Mouse (Mus musculus): ENCODE results near the gene Cphx3. TPM values are rescaled to one million over a fixed set of nuclear protein-coding genes. Genes with fewer than 3 reads are reported as not detected.
"Not testable (repeated sequence)": the region's sequence is repeated elsewhere in the genome, so short reads cannot be mapped to it uniquely, and the experiment has no call there.

Cphx3 gene
- not detected in 2 replicates for polyA plus RNA-seq (2014; fragmentation: Nextera tagmentation; extraction: Ambion mirVana)

DNA sequence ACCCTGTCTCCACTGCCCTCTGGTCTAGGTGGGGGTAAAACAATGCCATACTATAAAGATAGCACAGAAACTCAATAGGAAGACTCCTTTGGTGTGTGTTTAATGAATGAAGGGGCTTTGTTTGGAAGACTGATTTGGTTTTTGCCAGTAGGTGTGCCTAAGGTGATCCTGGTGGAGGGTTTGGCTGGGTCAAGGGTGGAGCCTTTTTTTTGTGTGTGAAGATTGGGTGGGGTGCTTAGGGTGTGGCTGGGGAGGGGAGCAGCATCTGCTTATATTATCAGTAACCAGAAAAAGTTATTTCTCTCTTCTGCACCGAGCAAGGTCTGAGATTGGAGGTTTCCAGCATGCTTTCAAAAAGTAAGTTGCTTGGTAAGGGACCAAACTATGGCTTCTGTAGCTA lies at the start of gene Cphx3:
TSS of gene Cphx3 (plus strand) at position 301 of the 400 bp plus-strand sequence.
- no CpG with 5 or more reads among the region's 1 CpGs for WGBS
- H3K27me3 ChIP-seq (replicated peaks; ENCODE audit: control insufficient read depth, insufficient read depth, low read length); ATAC-seq (ENCODE audit: low read depth); H3K4me3 ChIP-seq (ENCODE audit: low read depth, low read length); H3K4me1 ChIP-seq (ENCODE audit: control insufficient read depth, insufficient read depth, low read length); H3K9me3 ChIP-seq (ENCODE audit: control insufficient read depth, low read length); H3K27ac ChIP-seq (replicated peaks; ENCODE audit: low read depth, low read length); H3K4me2 ChIP-seq (ENCODE audit: low read depth, low read length); H3K9ac ChIP-seq (ENCODE audit: low read depth, low read length); H3K36me3 ChIP-seq (ENCODE audit: control insufficient read depth, insufficient read depth, low read length); DNase-seq (ENCODE audit: low spot score): not testable (repeated sequence)

DNA sequence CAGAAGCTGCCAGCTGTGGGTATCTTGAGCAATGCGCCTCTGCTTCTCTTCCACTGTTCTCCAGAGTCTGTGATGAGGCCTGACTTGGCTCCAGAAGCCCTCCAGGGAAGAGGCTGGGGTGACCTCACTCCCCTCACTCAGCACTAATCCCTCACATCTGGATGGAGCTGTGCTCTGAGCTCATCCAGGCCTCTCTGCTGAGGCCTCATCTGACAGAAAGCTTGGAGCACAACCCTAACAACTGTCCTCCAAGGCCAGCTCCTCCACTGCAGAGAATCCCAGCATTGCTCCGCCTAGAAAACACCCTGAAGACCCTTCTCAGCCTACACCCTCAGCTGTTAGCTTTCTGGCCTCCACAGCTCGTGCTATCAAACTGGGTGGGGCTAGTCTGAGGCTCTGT lies 47.7 kb upstream of the Cphx3 start:
- H3K27ac ChIP-seq (replicated peaks; ENCODE audit: low read depth, low read length); H3K4me3 ChIP-seq (ENCODE audit: low read depth, low read length); H3K4me2 ChIP-seq (ENCODE audit: low read depth, low read length); H3K9ac ChIP-seq (ENCODE audit: low read depth, low read length); H3K36me3 ChIP-seq (ENCODE audit: control insufficient read depth, insufficient read depth, low read length); H3K4me1 ChIP-seq (ENCODE audit: control insufficient read depth, insufficient read depth, low read length); H3K9me3 ChIP-seq (ENCODE audit: control insufficient read depth, low read length); H3K27me3 ChIP-seq (replicated peaks; ENCODE audit: control insufficient read depth, insufficient read depth, low read length); DNase-seq (ENCODE audit: low spot score): not testable (repeated sequence)
- no CpG with 5 or more reads among the region's 3 CpGs for WGBS
- peak; percentile 82; the same call in 1 of the 2 replicates for ATAC-seq (ENCODE audit: low read depth)

DNA sequence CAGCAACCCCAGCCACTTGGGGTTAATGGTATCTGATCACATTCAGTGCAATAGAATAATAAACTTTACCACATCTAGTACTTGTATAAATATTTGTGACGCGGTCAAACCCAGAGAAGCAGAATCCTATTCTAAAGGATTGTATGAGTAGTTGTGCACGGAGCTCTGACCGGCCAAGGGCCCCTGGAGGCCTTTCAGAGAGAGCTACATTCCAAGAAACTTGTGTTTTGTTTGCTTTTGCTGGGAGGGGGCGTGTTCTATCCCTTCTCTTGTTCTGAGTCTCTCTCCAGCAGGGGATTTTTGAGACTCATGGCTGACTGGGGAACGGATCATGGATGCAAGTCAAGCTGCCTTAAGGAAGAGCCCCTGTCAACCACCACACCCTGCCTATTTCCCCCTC lies 46.7 kb upstream of the Cphx3 start:
- DNase-seq (ENCODE audit: low spot score); H3K4me2 ChIP-seq (ENCODE audit: low read depth, low read length); H3K27me3 ChIP-seq (replicated peaks; ENCODE audit: control insufficient read depth, insufficient read depth, low read length); H3K27ac ChIP-seq (replicated peaks; ENCODE audit: low read depth, low read length); H3K36me3 ChIP-seq (ENCODE audit: control insufficient read depth, insufficient read depth, low read length); H3K4me1 ChIP-seq (ENCODE audit: control insufficient read depth, insufficient read depth, low read length); H3K9me3 ChIP-seq (ENCODE audit: control insufficient read depth, low read length); H3K4me3 ChIP-seq (ENCODE audit: low read depth, low read length); H3K9ac ChIP-seq (ENCODE audit: low read depth, low read length): not testable (repeated sequence)
- peak; percentile 33; the same call in 1 of the 2 replicates for ATAC-seq (ENCODE audit: low read depth)
- WGBS: no CpG with 5 or more reads among the region's 6 CpGs

DNA sequence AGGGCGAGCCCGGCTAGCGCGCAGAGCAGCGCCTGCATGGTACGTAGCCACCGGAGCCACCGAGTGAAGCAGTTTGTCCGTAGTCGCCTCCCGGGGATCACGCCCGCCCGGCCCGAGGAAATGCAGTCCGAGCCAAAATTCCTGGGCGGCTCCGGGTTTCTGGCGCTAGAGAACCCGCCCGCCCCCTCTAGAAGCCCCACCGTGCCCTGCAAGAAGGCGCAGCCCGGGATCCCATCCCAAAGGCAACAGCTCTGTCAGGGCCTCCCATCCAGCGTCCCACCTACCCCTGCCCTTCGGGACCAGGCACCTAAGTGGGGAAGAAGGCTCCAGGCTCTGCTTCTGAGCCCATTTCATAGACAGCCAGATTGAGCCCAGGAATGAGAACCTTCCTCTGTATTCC lies 39.5 kb upstream of the Cphx3 start, which contains the start of gene Gm9780:
TSS of gene Gm9780 (minus strand) at position 101 of the 400 bp plus-strand sequence.
- not testable (repeated sequence) for ATAC-seq (ENCODE audit: low read depth); H3K9me3 ChIP-seq (ENCODE audit: control insufficient read depth, low read length); H3K4me2 ChIP-seq (ENCODE audit: low read depth, low read length); H3K36me3 ChIP-seq (ENCODE audit: control insufficient read depth, insufficient read depth, low read length); H3K4me3 ChIP-seq (ENCODE audit: low read depth, low read length); H3K27ac ChIP-seq (replicated peaks; ENCODE audit: low read depth, low read length); H3K4me1 ChIP-seq (ENCODE audit: control insufficient read depth, insufficient read depth, low read length); H3K27me3 ChIP-seq (replicated peaks; ENCODE audit: control insufficient read depth, insufficient read depth, low read length); H3K9ac ChIP-seq (ENCODE audit: low read depth, low read length); DNase-seq (ENCODE audit: low spot score)
- no CpG with 5 or more reads among the region's 26 CpGs for WGBS

DNA sequence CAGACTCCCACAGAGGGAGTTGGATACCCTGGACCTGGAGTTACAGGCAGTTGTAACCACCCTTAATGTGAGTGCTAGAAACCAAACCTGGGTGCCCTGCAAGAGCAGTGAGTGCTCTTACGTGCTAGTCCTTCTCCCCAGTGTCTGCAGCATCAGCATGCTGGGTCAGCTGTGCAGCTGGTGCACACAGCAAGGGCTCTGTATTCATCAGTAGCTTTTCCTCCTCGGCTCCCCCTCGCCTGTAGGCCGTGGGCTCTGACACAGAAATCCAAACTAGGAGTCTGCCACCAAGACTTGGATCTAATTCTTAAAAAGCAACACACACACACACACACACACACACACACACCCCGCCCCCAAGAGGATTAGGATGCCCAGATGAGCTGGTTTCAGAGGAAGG lies 37.1 kb upstream of the Cphx3 start:
- not testable (repeated sequence) for H3K27ac ChIP-seq (replicated peaks; ENCODE audit: low read depth, low read length); H3K36me3 ChIP-seq (ENCODE audit: control insufficient read depth, insufficient read depth, low read length); H3K9me3 ChIP-seq (ENCODE audit: control insufficient read depth, low read length); H3K27me3 ChIP-seq (replicated peaks; ENCODE audit: control insufficient read depth, insufficient read depth, low read length); H3K4me1 ChIP-seq (ENCODE audit: control insufficient read depth, insufficient read depth, low read length); H3K9ac ChIP-seq (ENCODE audit: low read depth, low read length); H3K4me3 ChIP-seq (ENCODE audit: low read depth, low read length); DNase-seq (ENCODE audit: low spot score); H3K4me2 ChIP-seq (ENCODE audit: low read depth, low read length)
- peak; percentile 78; the same call in 1 of the 2 replicates for ATAC-seq (ENCODE audit: low read depth)
- no CpG with 5 or more reads among the region's 5 CpGs for WGBS

DNA sequence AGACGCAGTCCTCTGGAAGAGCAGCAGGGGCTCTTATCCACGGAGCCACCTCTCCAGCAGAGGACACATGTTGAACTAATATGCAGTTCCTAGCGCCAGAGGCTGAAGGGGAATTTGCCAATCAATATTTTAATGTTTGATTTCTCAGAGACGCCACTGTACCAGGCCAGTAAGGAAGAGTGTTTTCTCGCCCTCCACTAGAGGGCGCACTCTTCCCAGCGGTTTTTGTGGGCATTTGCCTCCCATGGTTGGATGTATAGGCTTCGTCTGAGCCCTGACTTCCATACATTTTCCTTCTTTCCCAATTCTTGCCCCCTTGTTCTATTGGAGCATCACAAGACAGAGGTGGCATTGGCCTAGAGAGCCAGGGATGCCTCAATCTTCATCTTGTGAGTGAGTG lies 35.1 kb upstream of the Cphx3 start:
- no CpG with 5 or more reads among the region's 8 CpGs for WGBS
- not testable (repeated sequence) for H3K27ac ChIP-seq (replicated peaks; ENCODE audit: low read depth, low read length)

DNA sequence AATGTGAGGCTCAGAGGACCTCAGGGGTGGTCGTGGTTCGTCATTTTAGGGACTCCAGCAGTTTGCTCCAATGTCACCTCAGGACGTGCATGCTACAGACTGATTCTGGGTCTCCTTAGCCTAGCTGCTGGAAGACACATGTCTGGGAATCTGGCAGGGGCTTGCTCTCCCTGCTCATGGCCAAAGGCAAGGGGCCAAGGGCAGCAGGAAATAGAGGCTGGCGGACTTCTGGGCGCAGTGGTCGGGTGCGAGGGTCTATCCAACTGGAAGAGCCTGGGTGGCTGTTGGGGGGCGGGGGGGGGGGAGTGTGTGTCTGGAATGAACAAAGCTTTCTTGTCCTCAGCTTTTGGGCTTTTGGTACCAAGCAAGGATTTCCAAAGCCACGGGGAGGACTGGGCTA lies 33.3 kb upstream of the Cphx3 start:
- H3K27me3 ChIP-seq (replicated peaks; ENCODE audit: control insufficient read depth, insufficient read depth, low read length); H3K9me3 ChIP-seq (ENCODE audit: control insufficient read depth, low read length); H3K27ac ChIP-seq (replicated peaks; ENCODE audit: low read depth, low read length); H3K4me3 ChIP-seq (ENCODE audit: low read depth, low read length); H3K4me1 ChIP-seq (ENCODE audit: control insufficient read depth, insufficient read depth, low read length); H3K4me2 ChIP-seq (ENCODE audit: low read depth, low read length); H3K9ac ChIP-seq (ENCODE audit: low read depth, low read length); ATAC-seq (ENCODE audit: low read depth); DNase-seq (ENCODE audit: low spot score); H3K36me3 ChIP-seq (ENCODE audit: control insufficient read depth, insufficient read depth, low read length): not testable (repeated sequence)
- no CpG with 5 or more reads among the region's 9 CpGs for WGBS

More for the DNA sequence above, 35.1 kb upstream of the Cphx3 start:
- DNase-seq (ENCODE audit: low spot score); ATAC-seq (ENCODE audit: low read depth); H3K9ac ChIP-seq (ENCODE audit: low read depth, low read length); H3K27me3 ChIP-seq (replicated peaks; ENCODE audit: control insufficient read depth, insufficient read depth, low read length); H3K4me3 ChIP-seq (ENCODE audit: low read depth, low read length); H3K4me2 ChIP-seq (ENCODE audit: low read depth, low read length); H3K4me1 ChIP-seq (ENCODE audit: control insufficient read depth, insufficient read depth, low read length); H3K36me3 ChIP-seq (ENCODE audit: control insufficient read depth, insufficient read depth, low read length); H3K9me3 ChIP-seq (ENCODE audit: control insufficient read depth, low read length): not testable (repeated sequence)

DNA sequence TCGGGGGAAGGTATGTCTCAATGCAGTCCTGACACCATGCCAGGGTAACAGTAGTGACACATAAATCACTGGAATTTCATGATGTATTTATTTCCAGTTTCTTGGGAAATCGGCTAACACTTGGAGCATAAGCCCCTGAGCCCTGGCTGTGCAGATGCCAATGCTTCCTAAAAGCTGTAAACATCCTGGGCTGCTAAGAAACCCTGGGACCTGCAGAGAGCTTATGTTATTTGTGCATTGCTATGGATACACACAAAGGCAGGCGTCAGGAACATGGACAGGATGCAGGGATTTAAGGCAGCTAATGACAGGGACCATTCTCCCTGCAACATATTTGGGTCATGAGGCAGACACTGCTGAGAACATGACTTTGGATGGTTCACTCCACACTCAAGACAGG lies 23.9 kb upstream of the Cphx3 start:
- H3K27ac ChIP-seq (replicated peaks; ENCODE audit: low read depth, low read length); ATAC-seq (ENCODE audit: low read depth); DNase-seq (ENCODE audit: low spot score); H3K4me3 ChIP-seq (ENCODE audit: low read depth, low read length); H3K9me3 ChIP-seq (ENCODE audit: control insufficient read depth, low read length); H3K36me3 ChIP-seq (ENCODE audit: control insufficient read depth, insufficient read depth, low read length); H3K4me2 ChIP-seq (ENCODE audit: low read depth, low read length); H3K27me3 ChIP-seq (replicated peaks; ENCODE audit: control insufficient read depth, insufficient read depth, low read length); H3K4me1 ChIP-seq (ENCODE audit: control insufficient read depth, insufficient read depth, low read length); H3K9ac ChIP-seq (ENCODE audit: low read depth, low read length): not testable (repeated sequence)
- no CpG with 5 or more reads among the region's 3 CpGs for WGBS

DNA sequence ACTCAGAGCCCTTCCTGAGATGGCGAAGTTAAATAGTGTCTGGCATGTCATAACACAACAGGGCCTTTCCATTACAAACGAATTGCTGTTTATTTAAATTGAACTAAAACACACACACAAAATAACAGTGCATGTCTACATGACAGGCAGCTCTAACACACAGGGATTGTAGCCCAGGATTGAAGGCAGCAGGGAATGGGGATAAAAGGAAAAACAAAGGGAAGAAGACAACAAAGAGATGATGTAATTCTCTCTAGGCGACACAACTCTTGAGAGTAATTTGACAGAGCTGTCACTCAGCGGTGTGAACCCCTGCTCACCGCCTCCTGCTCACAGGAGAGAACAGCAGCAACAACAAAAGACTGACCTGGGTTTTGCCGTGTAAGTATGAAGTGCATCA lies 22.7 kb upstream of the Cphx3 start:
- not testable (repeated sequence) for H3K4me3 ChIP-seq (ENCODE audit: low read depth, low read length); H3K9me3 ChIP-seq (ENCODE audit: control insufficient read depth, low read length); H3K9ac ChIP-seq (ENCODE audit: low read depth, low read length); H3K27me3 ChIP-seq (replicated peaks; ENCODE audit: control insufficient read depth, insufficient read depth, low read length); ATAC-seq (ENCODE audit: low read depth); H3K27ac ChIP-seq (replicated peaks; ENCODE audit: low read depth, low read length); H3K4me1 ChIP-seq (ENCODE audit: control insufficient read depth, insufficient read depth, low read length); H3K4me2 ChIP-seq (ENCODE audit: low read depth, low read length); DNase-seq (ENCODE audit: low spot score); H3K36me3 ChIP-seq (ENCODE audit: control insufficient read depth, insufficient read depth, low read length)
- no CpG with 5 or more reads among the region's 6 CpGs for WGBS

All from embryonic facial prominence, embryonic 14.5 days (tissue).